Mouse (Mus musculus) stomach, embryonic 14.5 days (tissue): Measurements from ENCODE around the gene Fam196b. TPM values are rescaled to one million over a fixed set of nuclear protein-coding genes. Genes with fewer than 3 reads are reported as not detected.

Experiments used
- ATAC-seq: fragments of 200-750 bp; cut with Nextera tagmentation; 2 replicates; pipeline ENCODE4 v1.8.0; 2017; ENCODE audit warnings: low read depth, moderate TSS enrichment; ENCODE audit not compliant: insufficient number of reproducible peaks, insufficient read depth, low FRiP score
- H3K27ac ChIP-seq: fragments of 300-500 bp; sonication (generic); 2 replicates; pipeline ENCODE4 v1.5.1; 2014; ENCODE audit warnings: mild to moderate bottlenecking, low read length, moderate library complexity, mixed read lengths
- H3K27me3 ChIP-seq: fragments of 300-500 bp; sonication (generic); 2 replicates; pipeline ENCODE4 v1.6.1; 2014; ENCODE audit warnings: low read length, control low read depth, mixed read lengths; ENCODE audit not compliant: control insufficient read depth, insufficient read depth
- H3K36me3 ChIP-seq: fragments of 300-500 bp; sonication (generic); 2 replicates; pipeline ENCODE4 v1.6.1; 2014; ENCODE audit warnings: mild to moderate bottlenecking, control low read depth, low read length, moderate library complexity, mixed read lengths; ENCODE audit not compliant: control insufficient read depth, insufficient read depth
- H3K4me1 ChIP-seq: fragments of 300-500 bp; sonication (generic); 2 replicates; pipeline ENCODE4 v1.6.1; 2014; ENCODE audit warnings: low read length, control low read depth, mixed read lengths; ENCODE audit not compliant: control insufficient read depth, insufficient read depth
- H3K4me2 ChIP-seq: fragments of 300-500 bp; sonication (generic); replicated peaks from 2 replicates; pipeline ENCODE4 v1.6.1; 2014; ENCODE audit warnings: low read depth, low read length, control low read depth
- H3K4me3 ChIP-seq: fragments of 300-500 bp; sonication (generic); 2 replicates; pipeline ENCODE4 v1.5.1; 2014; ENCODE audit warnings: low read depth, low read length, control low read depth
- H3K9ac ChIP-seq: fragments of 300-500 bp; sonication (generic); replicated peaks from 2 replicates; pipeline ENCODE4 v1.6.1; 2014; ENCODE audit warnings: low read depth, mild to moderate bottlenecking, control low read depth, low read length, moderate library complexity, mixed read lengths
- H3K9me3 ChIP-seq: fragments of 300-500 bp; sonication (generic); 2 replicates; pipeline ENCODE4 v1.6.1; 2016; ENCODE audit warnings: low read depth, low read length, control low read depth; ENCODE audit not compliant: control insufficient read depth
- WGBS: fragments of 180-500 bp; shearing (Covaris S2); extraction: QIAGEN DNeasy Blood & Tissue Kit; methylation state at CpG from one replicate; pipeline ENCODE4 v1.1.7; 2014; 5-methylcytosine and 5-hydroxymethylcytosine counted together
- polyA plus RNA-seq: library from polyadenylated mRNA; unstranded; fragments of >200 nt; fragmentation: Nextera tagmentation; extraction: Ambion mirVana; gene quantifications from 2 replicates; pipeline ENCODE4 v1.2.1, GENCODE M21; 2014

The Fam196b gene
- polyA plus RNA-seq, 1 experiment from 2014 or later = 0.04 TPM

DNA sequence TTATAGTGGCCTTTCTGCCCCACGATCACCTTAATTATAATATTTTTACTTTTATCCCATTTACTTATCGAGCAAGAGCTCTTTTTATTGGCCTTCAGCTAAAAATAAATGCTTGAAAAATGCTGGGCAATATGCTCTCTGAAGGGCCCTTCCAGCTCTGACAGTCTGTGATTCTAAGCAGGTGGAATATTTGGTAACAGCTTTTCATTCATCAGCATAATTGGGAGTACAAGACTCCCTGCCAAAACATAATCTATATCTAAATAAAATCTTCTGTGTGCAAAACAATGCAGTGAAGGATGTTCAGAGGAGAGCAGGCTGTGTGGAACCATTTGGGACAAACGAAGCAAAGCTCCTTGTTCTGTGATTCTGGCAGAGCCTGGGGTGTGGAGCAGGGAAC, 23.3 kb upstream of the Fam196b start:
- ATAC-seq = no peak
- no peak overlapping the region for H3K4me3 ChIP-seq
- H3K4me1 ChIP-seq = no peaks in the 10 kb centered on the region
- 65% methylated on average over 3 of the region's 3 CpGs for WGBS
- no peak overlapping the region for H3K4me2 ChIP-seq
- no peak overlapping the region for H3K9ac ChIP-seq
- no peak overlapping the region for H3K27ac ChIP-seq
- H3K9me3 ChIP-seq = no peaks in the 10 kb centered on the region
- no peaks in the 10 kb centered on the region for H3K36me3 ChIP-seq
- no peaks in the 10 kb centered on the region for H3K27me3 ChIP-seq

DNA sequence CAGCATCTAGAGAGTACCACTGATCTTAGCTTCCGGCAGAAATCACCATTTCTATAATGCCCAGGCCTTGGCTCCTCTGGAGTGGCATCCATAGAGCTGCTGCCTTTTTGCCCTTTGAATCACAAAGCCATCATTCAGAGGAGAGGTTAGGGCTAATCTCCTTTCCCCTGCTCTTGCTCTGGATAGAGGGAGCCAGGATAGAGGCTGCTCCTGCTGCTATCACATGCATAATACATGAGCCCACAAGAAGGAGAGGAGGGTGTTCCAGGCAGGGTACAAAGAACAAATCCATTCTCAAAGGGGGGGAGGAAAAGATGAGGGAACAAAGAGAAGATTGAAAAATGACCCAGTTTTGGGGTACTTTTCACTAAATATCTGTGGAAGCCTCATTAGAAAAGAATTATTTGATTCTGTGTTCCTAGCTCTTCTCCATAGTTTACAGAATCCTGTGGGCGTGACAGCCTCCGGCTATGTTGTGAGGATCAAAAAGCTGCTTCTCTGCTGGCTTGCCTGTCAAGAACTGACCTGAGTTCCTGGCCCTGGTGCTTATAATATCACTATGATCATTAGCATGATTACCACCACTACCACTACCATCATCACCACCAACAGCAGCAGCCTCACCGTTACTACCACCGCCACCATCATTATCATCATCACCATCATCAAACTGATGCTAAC, 16.8 kb upstream of the Fam196b start:
- no peaks in the 10 kb centered on the region for H3K36me3 ChIP-seq
- 79% methylated on average over 5 of the region's 5 CpGs for WGBS
- no peak overlapping the region for H3K4me3 ChIP-seq
- H3K9ac ChIP-seq = no peak overlapping the region
- no peaks in the 10 kb centered on the region for H3K4me1 ChIP-seq
- H3K9me3 ChIP-seq = no peaks in the 10 kb centered on the region
- no peak overlapping the region for H3K27ac ChIP-seq
- no peak for ATAC-seq
- no peak overlapping the region for H3K4me2 ChIP-seq
- no peaks in the 10 kb centered on the region for H3K27me3 ChIP-seq

DNA sequence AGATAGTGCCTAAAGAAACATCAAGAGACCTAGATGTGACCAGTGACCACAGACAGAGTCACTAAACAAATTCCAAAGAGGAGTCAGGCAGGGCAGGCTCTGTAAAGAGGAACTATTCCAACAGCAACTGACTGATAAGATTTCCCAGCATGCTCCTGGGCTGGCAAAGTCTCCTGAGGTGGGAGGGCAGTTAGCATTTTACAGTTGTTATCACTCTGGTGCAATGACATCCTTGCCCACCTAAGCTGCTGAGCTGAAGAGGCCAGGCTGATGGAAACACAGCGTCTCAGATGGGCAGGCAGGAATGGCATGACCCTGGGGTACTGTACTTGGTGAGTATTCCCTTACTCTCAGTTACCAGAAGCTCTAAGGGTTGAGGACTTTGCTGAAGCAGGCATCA, 15.1 kb upstream of the Fam196b start:
- Histone ChIP-seq H3K9ac (no peak overlapping the region), H3K4me3 (no peak overlapping the region), H3K9me3 (no peaks in the 10 kb centered on the region), H3K4me1 (no peaks in the 10 kb centered on the region), H3K27me3 (no peaks in the 10 kb centered on the region), H3K27ac (no peak overlapping the region), H3K36me3 (no peaks in the 10 kb centered on the region), H3K4me2 (no peak overlapping the region)
- ATAC-seq = no peak
- WGBS = 96% methylated on average over 1 of the region's 1 CpGs

DNA sequence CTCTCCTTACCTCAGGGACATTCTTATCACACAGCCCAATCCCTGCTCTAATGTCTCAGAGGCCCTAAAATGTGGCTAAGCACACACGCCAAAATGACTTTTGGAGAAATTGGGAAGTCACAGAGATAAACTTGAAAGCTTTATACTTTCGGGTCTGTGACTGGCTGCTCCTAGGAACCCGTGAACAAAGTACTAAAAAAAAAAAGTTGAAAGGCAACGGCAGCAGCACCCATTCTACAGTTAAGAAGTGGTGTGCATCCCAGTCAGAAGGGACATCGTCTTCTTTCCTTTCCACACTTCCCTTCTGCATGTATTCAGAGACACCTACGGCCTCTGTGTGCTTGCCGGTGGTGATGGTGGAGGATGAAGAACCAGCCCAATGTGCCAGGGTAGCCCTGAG, 14.6 kb upstream of the Fam196b start:
- no peaks in the 10 kb centered on the region for H3K9me3 ChIP-seq

DNA sequence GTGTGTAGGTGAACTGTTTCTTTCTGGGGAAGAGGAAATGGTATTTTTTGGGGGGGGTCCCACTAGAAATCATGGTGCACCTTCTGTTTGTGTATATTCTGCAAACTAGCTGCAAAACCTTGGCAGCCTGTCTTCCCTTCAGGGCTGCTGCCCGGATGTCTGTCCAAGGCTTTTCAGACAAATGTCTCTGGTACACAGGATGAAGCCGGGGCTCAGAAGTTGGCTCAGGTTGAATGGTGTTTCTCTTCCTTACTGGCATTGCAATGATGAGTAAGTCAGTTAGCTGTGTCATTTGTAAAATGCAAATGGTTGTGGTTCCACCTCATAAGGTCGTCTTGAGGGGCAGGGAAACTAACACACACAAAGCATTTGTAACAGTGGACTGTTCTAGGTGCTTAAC, 8.4 kb upstream of the Fam196b start:
- Histone ChIP-seq H3K4me2 (no peak overlapping the region), H3K4me1 (no peaks in the 10 kb centered on the region), H3K9ac (no peak overlapping the region), H3K9me3 (no peaks in the 10 kb centered on the region), H3K36me3 (no peaks in the 10 kb centered on the region), H3K27me3 (no peaks in the 10 kb centered on the region), H3K4me3 (no peak overlapping the region), H3K27ac (no peak overlapping the region)
- WGBS = 75% methylated on average over 3 of the region's 3 CpGs
- ATAC-seq = no peak

More for the DNA sequence above, 14.6 kb upstream of the Fam196b start:
- 90% methylated on average over 7 of the region's 7 CpGs for WGBS
- Histone ChIP-seq H3K4me3 (no peak overlapping the region), H3K4me1 (no peaks in the 10 kb centered on the region), H3K27me3 (no peaks in the 10 kb centered on the region), H3K36me3 (no peaks in the 10 kb centered on the region), H3K9ac (no peak overlapping the region), H3K27ac (no peak overlapping the region), H3K4me2 (no peak overlapping the region)
- no peak for ATAC-seq

DNA sequence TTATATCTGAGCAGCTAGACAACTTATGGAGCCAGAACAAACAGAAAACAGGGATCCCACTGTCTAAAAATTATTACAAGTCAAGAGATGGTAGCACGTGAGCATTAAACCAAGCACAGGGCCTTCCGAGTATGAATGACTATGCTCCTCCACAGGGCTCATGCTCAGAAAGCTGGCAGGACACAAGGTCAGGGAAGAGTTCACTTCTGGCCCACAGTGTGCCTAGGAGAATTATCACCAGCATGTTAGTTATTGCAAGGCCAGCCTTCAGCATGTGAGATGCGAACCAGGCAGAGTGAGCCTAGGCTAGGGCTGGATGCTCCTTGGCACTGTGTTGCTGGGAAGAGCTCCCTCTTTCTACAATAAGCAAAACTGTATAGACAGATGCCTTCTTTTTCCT, 5.9 kb upstream of the Fam196b start:
- ATAC-seq = no peak
- no peak overlapping the region for H3K4me3 ChIP-seq
- no peak overlapping the region for H3K27ac ChIP-seq
- no peak overlapping the region for H3K4me2 ChIP-seq
- no peaks in the 10 kb centered on the region for H3K9me3 ChIP-seq
- no peaks in the 10 kb centered on the region for H3K36me3 ChIP-seq
- H3K4me1 ChIP-seq = no peaks in the 10 kb centered on the region
- no peak overlapping the region for H3K9ac ChIP-seq
- H3K27me3 ChIP-seq = no peaks in the 10 kb centered on the region
- WGBS = 91% methylated on average over 3 of the region's 3 CpGs

DNA sequence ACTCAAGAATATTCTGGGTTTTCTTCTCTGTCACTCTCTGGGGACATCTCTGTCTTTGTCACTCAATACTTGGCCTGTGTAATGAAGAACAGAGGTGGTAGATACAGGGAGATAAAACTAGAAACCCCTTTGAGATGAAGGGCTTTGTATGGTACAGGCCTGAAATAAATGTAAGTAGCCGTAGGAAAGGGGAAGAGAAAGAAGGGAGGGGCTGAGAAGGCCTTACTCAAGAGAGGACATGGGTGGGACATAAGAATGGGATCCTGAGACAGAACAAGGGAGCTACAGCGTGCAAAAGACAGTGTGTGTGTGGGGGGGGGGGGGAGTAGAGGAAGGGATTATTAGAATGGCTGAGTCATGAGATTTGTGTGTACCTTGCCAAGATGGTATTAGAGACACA, 5.3 kb upstream of the Fam196b start:
- Histone ChIP-seq H3K4me1 (no peaks in the 10 kb centered on the region), H3K9ac (no peak overlapping the region), H3K27me3 (no peaks in the 10 kb centered on the region), H3K9me3 (no peaks in the 10 kb centered on the region), H3K4me3 (no peak overlapping the region), H3K27ac (no peak overlapping the region), H3K36me3 (no peaks in the 10 kb centered on the region), H3K4me2 (no peak overlapping the region)
- 63% methylated on average over 2 of the region's 2 CpGs for WGBS
- ATAC-seq = no peak

DNA sequence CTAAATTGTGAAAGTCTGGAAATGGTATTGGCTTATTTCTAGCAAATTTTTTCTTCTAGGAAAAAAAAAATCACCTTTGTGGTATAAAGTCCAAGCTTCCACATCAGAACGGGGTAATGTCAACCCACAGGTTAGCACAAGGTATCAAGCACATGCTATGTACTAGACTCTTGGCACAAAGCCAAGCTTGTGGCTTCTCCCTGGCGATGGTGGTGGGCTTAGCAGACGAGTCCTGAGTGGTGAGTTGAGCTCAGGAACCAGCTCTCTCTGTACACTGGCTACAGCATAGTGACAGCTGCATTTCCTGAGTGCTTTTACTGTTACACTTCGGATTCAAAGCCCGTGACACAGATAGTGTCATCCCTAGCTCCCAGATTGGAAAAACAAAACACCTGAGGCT, 2.9 kb upstream of the Fam196b start:
- Histone ChIP-seq H3K9ac (no peak overlapping the region), H3K36me3 (no peaks in the 10 kb centered on the region), H3K27ac (no peak overlapping the region), H3K27me3 (no peaks in the 10 kb centered on the region), H3K4me2 (no peak overlapping the region), H3K9me3 (no peaks in the 10 kb centered on the region), H3K4me3 (no peak overlapping the region), H3K4me1 (no peaks in the 10 kb centered on the region)
- WGBS = 45% methylated on average over 5 of the region's 5 CpGs
- no peak for ATAC-seq

DNA sequence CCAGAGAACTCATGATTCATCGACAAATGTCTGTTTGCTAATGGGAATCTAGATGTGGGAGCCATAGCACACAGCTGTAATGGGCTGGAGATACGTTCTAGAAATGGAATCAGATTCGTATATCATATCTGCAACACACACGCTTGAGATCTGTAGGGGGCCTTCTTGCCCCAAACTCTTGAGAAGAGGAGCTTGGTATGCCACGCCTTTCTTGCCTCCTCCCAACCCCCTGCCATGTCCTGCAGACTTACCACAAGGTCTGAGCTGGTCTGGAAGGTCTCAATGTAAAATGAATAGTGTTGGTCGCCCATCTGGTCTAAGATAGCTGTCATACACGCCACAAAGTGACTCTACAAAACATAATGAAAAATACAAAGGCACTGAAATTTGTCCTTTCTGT, 2.4 kb upstream of the Fam196b start:
- Histone ChIP-seq H3K9me3 (no peaks in the 10 kb centered on the region), H3K9ac (no peak overlapping the region), H3K4me3 (no peak overlapping the region), H3K27me3 (no peaks in the 10 kb centered on the region), H3K27ac (no peak overlapping the region), H3K36me3 (no peaks in the 10 kb centered on the region), H3K4me2 (no peak overlapping the region), H3K4me1 (no peaks in the 10 kb centered on the region)
- WGBS = 63% methylated on average over 7 of the region's 7 CpGs
- no peak for ATAC-seq
